Mouse (Mus musculus): ENCODE results near the gene Ddx4.
"Not testable (repeated sequence)": the region's sequence is repeated elsewhere in the genome, so short reads cannot be mapped to it uniquely, and the experiment has no call there.

The Ddx4 gene

GRCm38 (mm10) chr13:112636498-112636897 is 15.8 kb downstream of the Ddx4 start:
- no peak for DNase-seq (ENCODE audit: low read depth)

DNA sequence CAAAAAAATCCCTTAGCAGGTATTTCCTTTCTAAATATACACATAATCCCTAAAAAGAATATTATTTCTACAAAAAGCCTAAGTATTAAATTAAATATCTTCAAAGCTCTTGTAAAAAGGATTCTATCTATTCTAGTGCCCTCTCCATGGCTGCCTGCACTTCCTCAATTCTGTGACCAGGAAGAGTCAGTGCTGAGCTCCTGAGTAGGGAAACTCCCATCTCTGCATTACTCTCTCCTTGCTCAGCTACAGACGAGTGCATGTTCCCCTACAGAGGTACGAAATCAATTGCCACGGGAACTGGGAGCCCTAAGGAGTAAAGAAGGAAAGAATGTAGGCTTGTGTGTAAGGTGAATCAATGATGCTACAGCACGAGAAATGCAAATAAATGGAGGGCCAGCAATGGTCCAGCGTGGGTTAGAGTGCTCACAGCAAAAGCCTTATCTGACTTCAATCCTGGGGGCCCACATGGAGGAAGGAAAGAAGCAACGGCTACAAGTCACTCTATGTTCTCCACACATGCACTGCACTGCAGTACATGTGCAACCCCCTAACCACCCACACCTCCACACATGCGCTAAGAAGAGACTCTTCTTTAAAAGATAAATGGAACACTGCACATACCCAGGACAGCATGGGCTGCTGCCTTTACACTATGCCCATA is 17.0 kb downstream of the Ddx4 start:
- DNase-seq (ENCODE audit: low read depth): no peak

DNA sequence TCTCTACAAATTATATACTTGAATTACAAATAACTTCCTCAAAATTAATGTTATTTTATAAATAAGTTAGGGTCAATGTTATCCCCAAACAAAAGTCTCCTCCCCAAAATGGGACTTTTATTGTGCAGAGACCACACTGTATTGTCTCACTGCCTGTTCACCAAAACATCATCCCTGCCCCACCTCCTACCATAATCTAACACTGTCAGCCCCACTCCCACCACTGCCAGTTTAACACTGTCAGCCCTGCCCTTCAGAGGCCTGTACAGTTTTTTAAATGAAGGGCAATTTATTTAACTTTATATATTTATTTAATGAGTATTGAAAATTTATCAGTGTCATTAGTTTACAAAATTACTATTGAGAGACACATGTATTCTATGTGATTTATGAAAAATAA is 26.7 kb downstream of the Ddx4 start:
- DNase-seq (ENCODE audit: low read depth): no peak

GRCm38 (mm10) chr13:112624622-112625021 is 27.7 kb downstream of the Ddx4 start:
- DNase-seq (ENCODE audit: low read depth): no peak

DNA sequence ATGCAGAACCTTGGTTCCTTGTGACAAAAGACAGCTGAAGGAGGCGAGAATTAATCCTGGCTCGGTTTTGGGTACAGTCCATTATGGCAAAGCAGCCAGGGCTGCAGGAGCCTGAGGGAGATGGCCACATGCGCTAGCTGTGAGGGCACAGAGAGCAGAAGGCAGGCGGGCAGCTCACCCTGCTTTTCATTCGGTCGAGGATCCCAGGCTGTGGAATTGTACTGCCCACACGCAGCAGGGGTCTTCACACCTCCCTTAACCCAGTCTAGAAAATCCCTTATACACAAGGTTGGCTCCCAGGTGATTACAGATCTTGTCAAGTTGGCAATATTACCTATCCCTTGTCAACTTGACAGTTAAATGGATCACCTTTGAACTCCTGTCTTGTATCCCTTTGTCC is 28.6 kb downstream of the Ddx4 start:
- no peak for DNase-seq (ENCODE audit: low read depth)

GRCm38 (mm10) chr13:112621592-112621991 is 30.7 kb downstream of the Ddx4 start:
- no peak for DNase-seq (ENCODE audit: low read depth)

DNA sequence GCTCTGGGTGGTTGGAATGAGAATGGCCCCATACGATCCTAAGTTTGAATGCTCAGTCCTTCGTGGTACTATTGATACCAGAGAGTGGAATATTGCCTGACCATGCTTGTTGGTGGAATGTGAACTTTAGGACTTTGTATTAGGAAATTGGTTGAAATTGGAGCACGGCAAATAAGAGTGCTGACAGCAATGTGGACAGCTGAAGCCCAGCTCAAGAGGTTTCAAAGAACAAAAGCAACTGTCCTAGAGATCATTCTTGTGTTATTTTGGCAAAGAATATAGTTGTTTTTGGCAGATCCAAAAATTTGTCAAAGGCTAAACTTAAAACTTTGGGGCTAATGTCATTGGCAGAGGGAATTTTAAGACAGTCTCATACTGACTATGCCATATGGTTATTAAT is 43.7 kb downstream of the Ddx4 start:
- DNase-seq (ENCODE audit: low read depth): no peak

GRCm38 (mm10) chr13:112604411-112604810 is 47.9 kb downstream of the Ddx4 start:
- no peak for DNase-seq (ENCODE audit: low read depth)

GRCm38 (mm10) chr13:112603839-112604238 is 48.4 kb downstream of the Ddx4 start:
- DNase-seq (ENCODE audit: low read depth): no peak

GRCm38 (mm10) chr13:112602607-112603006 is 49.7 kb downstream of the Ddx4 start:
- DNase-seq (ENCODE audit: low read depth): peak; percentile 21

DNA sequence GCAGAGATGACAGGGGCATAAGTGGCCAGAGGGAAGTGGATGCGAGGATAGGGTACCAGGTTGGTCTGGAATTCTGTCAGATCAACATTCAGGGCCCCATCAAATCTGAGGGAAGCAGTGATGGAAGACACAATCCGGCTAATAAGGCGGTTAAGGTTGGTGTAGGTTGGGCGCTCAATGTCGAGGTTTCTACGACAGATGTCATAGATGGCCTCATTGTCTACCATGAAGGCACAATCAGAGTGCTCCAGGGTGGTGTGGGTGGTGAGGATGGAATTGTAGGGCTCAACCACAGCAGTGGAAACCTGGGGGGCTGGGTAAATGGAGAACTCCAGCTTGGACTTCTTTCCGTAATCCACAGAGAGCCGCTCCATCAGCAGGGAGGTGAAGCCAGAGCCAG is 58.0 kb downstream of the Ddx4 start, which contains the start of gene Il31ra:
TSS of gene Il31ra (minus strand) at position 101 of the 400 bp plus-strand sequence.
- DNase-seq (ENCODE audit: low read depth): not testable (repeated sequence)

GRCm38 (mm10) chr13:112590254-112590653 is 62.0 kb downstream of the Ddx4 start:
- DNase-seq (ENCODE audit: low read depth): no peak

- no peak for DNase-seq (ENCODE audit: low read depth)
Observed at GRCm38 (mm10) chr13:112589625-112590024, 62.6 kb downstream of the Ddx4 start.

- no peak for DNase-seq (ENCODE audit: low read depth)
Observed at GRCm38 (mm10) chr13:112584556-112585237, 67.6 kb downstream of the Ddx4 start.

GRCm38 (mm10) chr13:112582291-112582690 is 70.0 kb downstream of the Ddx4 start:
- no peak for DNase-seq (ENCODE audit: low read depth)

DNA sequence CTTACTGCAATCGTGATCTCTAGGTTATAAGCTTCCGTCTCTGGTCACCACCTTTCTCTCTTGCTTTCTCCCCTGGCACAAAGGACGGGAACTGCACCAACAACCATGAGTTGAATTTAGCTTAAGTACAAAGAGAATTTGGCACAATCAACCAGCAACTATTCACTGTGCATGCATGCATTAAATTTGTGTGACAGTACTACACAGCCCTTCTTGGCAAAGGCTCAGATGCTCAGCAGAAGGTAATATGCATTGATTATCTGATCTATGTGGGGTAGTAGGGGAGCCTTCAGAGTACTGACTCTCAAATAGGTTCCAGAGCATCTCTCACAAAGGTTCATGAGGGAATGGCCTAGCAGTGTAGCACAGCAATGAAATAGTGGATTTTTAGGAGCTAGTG is 70.5 kb downstream of the Ddx4 start:
- no peak for DNase-seq (ENCODE audit: low read depth)

DNA sequence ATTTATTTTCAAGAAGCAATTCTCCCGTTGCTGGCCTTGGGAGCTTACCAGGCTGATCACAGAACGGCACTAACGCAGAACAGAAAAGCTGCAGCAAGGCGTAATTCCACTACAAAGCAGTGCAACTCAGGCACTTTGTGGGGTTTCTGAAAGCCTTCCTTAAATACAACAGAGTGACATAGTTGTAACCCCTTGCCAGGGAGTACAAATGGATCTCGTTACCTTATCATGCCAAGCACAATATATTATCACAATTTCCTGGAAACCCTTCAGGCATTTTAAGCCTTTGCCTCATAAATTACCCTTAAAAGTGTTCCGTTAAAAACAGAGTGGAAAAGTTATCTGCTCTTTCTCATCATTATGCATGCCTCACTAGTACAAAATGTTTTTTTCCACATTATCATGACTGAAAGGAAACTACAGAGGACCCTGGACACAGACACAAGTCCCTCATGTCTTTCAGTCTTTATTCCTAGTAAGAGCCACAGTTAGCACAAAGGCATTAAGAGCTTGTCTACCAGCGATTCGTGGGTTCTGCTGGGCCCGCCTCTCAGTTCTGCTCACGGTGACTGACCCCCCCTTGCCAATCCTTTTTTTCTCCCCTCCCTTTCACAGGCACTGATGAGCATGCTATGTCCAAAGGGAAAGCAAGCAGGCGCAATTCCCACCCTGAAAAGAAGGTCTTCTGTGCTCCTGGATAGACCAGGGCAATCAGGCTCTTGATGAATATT is 71.5 kb downstream of the Ddx4 start:
- no peak for DNase-seq (ENCODE audit: low read depth)

DNA sequence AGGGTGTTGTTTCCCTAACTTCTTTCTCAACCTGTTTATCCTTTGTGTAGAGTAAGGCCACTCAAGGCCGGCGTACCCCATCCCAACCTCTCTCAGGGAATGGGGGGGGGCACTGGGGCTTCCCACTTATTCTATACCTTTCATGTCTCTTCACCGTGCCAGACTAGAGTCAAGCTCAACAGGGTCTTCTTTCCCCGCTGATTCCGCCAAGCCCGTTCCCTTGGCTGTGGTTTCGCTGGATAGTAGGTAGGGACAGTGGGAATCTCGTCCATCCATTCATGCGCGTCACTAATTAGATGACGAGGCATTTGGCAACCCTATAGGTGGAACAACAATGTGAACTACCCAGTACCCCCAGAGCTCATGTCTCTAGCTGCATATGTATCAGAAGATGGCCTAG is 74.2 kb downstream of the Ddx4 start:
- DNase-seq (ENCODE audit: low read depth): not testable (repeated sequence)

- no peak for DNase-seq (ENCODE audit: low read depth)
Observed at GRCm38 (mm10) chr13:112573800-112574199, 78.5 kb downstream of the Ddx4 start.

DNA sequence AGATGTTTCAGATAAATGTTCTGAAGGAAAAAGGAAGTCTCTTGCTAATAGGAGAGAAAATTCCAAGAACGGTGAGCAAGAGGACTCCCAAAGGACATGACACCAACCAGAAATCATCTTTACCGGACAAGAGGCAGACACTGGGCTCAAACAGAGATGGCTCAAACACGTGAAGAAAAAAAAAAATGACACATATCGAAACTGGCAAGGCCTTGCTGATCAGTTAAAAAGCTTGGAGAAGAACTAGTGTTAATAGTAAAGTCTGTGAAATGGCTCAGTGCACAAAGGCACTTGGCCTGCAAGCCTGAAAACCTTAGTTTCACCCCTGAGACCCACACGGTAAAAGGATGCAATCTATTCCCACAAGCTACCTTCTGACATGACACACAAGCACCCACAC is 81.5 kb downstream of the Ddx4 start:
- no peak for DNase-seq (ENCODE audit: low read depth)

DNA sequence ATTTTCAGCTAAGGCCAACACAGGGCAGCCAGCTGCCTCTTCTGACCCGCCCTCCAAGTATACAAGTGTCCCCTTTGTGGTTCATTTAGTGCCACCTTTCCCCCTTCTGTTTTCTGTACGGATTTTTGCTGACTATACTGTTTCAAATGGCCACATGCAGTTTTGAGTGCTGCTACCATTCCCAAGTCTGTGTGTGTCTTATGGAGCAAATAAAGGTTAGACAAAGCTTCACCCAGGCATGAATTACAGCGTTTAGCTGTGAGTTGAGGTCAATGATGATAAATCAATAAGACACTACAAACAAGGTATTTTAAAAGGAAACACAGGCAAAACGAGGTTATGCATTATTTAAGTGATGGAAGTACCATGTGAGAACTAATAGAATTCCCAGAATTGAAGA is 82.7 kb downstream of the Ddx4 start:
- no peak for DNase-seq (ENCODE audit: low read depth)

DNA sequence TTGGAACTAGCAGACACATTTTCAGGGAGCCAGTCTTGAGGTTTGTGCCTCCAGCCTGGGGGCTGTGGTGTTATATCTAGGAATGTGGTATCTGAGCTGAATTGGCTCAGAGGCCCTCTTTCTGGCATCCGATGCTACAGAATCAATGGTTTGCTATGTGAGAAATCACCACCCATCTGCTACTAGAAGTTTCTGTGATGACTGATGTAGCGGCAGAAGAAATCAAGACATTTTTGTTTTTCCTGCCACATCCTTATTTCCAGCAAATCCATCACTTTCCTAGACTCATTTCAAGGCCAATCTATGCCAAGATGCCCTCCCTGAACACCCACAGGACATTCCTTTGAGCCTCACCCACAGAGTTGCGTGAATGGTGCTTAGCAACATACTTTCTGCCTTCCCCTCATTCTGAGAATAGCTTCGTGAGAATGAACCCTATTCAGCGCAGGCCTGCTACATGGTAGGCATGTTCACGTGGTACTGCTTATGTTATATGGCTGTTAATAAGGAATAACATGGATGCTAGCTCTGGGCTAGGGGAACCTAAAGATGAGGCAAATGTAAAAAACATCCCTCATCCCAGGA is 91.6 kb downstream of the Ddx4 start:
- DNase-seq (ENCODE audit: low read depth): no peak

DNA sequence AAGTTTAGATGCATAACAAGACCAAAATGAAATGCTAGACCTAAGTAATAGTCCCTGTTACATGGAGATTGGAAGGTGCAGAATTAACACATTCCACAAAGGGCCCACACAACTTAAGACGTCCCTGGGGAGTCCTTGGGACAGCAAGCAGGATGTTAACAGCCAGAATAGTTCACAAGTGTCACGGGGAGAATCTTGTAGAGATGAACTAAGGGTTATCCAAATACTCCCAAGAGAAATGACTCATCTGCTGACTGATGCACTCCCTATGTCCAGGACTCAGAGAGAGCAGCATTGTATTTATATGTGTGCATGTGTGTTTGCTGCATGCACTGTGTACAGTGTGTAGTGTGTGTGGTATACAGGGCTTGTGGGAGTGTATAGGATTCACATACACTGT is 95.8 kb downstream of the Ddx4 start:
- no peak for DNase-seq (ENCODE audit: low read depth)

All from induced T-regulatory cell, adult 2 months (primary cell).